Mouse (Mus musculus) embryo, embryonic 9.5 days (tissue): ENCODE measurements around the gene Fbxo6.

Experiments
- DNase-seq: peaks from one replicate; pipeline ENCODE4 v3.0.0-alpha.2; 2017; ENCODE audit errors: extremely low spot score

Fbxo6 gene

DNA sequence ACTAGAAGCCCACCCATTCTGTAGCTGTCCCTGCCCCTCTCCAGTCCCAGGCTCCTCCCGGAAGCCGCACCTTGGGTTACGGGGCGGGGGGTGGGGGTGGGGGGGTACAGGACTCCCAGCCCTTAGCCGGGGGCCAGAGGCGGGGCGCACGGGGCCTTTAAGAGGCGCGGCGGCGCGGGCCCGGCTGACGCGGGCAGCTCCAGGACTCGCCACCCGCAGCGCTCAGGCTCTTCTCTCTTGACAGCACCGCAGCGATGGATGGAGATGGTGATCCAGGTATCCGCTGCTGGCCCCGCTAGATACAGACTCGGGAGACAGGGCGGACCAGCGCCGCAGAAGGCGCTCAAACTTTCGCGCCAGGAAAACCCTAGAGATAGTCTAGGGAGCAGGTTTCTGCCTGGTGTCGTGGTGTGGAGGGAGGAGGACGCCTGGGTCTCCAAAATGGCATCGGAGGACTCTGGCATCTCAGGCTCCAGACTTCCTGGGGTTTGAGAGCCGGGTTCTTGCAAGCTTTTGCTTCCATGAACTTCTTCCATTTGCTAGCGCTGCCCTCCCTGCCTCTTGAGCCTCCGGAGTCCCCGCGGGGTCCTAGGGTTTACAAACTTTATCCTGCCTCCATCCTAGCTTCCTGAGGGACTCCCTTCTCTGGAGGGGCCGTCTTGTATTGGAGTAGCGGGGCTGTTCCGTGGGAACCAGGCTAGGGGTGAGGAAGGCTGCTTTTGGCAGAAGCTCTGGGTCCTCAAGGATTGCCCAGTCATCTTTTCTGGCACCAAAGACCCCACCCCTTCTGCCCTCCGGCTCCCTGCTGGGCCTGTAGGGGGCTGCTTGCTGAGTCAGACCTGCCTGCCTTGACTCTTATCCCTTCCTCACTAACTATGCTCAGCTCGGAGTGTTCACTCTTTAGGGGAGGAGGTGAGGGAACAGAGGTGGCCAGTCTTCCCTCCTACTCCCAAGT lies 8.8 kb upstream of the Fbxo6 start, which contains the start of the genes Fbxo44 and Fbxo2:
Gene Fbxo44, minus strand, starts transcription at position 47 of the 955 bp plus-strand sequence.
Gene Fbxo2, plus strand, starts transcription at position 186 of the 955 bp plus-strand sequence.
- DNase-seq = no peak

DNA sequence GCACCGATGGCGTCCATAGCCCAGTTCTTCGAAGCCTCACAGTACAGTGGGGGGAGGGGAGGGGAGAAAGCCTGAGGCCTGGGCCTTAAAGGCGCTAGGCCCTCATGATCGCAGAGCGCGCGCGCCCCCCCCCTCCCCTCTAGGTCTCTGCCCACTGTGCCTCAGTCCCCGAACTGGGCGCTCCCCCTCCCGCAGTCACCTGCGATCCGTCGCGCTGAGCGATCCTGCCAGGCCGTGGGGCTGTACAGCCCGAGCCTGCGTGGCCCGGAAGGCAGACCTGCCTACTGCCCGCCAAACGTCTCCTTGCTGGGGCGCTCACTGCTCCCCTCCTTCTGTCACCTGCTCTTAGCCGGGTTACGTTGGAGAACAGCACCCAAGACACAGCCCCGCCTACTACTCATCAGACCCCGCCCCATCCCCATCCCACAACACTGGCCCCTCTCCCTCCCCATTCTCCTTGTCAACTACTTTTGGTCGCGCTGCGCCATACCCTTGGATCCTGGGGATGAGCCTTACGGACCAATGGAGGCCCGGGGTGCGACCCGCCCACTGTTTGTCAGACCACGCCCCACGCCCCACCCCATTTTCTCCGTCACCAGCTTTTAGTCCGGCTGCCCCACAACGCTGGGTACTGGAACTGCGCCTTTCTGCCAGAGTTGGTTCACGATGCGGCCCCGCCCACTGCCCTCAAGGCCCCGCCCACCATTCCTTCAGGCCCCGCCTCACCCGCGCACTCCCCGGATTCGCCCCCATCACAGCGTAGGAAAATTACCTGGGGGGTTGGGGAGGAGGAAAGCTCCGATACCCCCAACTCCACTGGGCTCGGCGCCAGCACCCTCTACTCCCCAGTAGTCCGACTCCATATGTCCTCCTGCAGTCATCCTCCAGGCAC lies 7.8 kb upstream of the Fbxo6 start:
- DNase-seq = peak; percentile 97

- no peak for DNase-seq
Observed at GRCm38 (mm10) chr4:148158436-148159348, 6.8 kb upstream of the Fbxo6 start.

- no peak for DNase-seq
Observed at GRCm38 (mm10) chr4:148154982-148155381, 3.0 kb upstream of the Fbxo6 start.

GRCm38 (mm10) chr4:148154006-148154405 lies 2.1 kb upstream of the Fbxo6 start:
- DNase-seq = no peak

DNA sequence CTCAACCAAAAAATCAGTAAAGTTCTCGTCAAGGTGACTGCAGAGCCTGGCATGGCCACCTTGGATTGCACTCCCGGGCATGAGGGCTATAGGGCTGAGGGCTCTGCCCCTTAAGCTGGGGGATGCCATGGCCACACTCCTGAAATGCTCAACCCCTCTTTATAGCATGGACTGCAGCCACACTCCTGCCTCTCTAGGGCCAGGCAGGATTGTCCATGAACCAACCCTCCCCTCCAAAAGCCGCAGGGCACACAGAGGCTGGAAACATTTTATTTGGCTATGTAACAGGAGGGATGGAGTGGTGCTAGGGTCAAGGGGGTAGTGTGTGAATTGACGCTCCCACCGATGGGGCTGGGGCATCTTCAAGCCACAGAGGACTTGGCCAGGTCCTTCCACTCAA lies 607 bp upstream of the Fbxo6 start:
- no peak for DNase-seq

DNA sequence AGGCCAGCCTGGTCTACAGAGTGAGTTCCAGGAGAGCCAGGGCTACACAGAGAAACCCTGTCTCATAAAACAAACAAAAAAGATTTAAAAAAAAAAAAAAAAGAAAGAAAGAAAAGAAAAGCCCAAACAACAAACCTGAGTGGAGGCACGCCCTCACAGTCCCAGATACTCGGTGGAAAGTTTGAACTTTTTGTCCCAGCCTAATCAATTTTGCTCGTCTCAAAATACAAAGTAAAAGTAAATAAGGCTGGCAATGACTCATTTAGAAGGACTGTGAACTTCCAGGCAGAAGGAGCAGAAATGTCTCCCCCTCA lies 1.0 kb downstream of the Fbxo6 start:
- no peak for DNase-seq

- no peak for DNase-seq
Observed at GRCm38 (mm10) chr4:148150242-148150641, 1.7 kb downstream of the Fbxo6 start.

DNA sequence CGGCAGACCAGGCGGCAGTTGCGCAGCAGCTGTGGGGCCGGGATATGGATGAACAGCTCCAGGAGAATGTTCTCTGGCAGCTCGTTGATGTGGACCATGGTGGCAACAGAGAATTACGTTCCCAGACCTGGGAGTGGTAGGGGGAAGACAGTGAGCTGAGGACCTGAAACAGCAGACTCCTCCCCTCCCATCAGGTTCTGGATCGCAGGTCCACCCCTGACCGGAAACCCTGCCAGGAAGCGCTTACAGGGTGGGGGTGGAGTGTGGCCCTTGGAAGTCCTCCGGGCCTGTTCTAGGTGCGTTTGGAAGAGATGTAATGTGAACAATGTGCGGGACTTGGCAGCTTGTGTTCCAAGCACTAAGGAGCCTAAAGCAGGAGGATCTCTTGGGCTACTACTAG lies 2.4 kb downstream of the Fbxo6 start:
- no peak for DNase-seq

- no peak for DNase-seq
Observed at GRCm38 (mm10) chr4:148147714-148148113, 4.2 kb downstream of the Fbxo6 start.

GRCm38 (mm10) chr4:148143721-148144120 lies 8.2 kb downstream of the Fbxo6 start:
- no peak for DNase-seq

GRCm38 (mm10) chr4:148140098-148141011 lies 11.6 kb downstream of the Fbxo6 start:
- peak; percentile 97 for DNase-seq

- no peak for DNase-seq
Observed at GRCm38 (mm10) chr4:148139767-148140097, 12.2 kb downstream of the Fbxo6 start.

DNA sequence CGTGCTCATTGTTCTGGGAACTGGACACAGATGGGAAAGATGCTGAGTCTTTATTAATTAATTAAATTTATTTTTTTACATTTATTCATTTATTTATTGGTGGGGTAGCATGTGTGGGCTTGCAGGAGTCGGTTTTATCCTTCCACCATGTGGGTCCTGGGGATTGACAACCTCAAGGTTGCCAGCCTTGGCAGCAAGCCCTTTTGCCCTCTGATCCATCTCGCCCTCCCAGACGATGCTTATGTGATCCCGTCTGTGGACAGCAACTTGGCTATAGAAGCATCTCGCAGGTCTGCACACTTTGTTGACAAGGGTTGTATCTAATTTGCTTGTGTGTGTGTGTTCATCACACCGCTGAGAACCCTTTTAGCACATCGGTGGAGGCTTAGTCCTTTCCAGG lies 14.4 kb downstream of the Fbxo6 start:
- DNase-seq = no peak

GRCm38 (mm10) chr4:148134988-148135387 lies 17.0 kb downstream of the Fbxo6 start:
- DNase-seq = no peak

DNA sequence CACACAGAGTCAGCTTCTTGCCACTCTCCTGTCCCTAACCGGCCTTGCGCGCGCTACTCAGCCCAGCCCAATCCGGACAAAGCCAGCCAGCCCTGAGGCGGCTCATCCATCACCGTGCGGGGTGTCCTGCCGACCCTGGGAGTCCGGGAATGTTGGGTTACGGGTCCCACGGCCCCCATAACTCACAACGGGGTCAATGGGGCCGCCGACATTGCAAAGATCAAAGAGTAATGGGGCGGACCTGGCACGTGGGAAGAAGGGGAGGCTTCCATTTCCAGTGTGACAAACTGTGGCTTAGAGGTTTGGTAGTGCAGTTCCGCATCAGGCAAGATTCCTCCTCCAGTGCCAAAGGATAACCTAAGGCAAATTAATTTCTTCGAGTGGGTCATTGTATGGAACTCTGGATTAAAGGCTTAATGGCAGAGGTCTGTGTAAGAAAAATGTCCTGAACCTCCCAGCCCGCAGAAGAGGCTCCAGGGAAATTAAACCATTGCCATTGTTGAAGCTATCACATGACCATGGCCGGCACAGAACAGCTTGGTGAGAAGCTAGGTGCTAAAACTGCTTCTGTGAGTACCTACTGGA lies 20.4 kb downstream of the Fbxo6 start:
- peak; percentile 84 for DNase-seq

DNA sequence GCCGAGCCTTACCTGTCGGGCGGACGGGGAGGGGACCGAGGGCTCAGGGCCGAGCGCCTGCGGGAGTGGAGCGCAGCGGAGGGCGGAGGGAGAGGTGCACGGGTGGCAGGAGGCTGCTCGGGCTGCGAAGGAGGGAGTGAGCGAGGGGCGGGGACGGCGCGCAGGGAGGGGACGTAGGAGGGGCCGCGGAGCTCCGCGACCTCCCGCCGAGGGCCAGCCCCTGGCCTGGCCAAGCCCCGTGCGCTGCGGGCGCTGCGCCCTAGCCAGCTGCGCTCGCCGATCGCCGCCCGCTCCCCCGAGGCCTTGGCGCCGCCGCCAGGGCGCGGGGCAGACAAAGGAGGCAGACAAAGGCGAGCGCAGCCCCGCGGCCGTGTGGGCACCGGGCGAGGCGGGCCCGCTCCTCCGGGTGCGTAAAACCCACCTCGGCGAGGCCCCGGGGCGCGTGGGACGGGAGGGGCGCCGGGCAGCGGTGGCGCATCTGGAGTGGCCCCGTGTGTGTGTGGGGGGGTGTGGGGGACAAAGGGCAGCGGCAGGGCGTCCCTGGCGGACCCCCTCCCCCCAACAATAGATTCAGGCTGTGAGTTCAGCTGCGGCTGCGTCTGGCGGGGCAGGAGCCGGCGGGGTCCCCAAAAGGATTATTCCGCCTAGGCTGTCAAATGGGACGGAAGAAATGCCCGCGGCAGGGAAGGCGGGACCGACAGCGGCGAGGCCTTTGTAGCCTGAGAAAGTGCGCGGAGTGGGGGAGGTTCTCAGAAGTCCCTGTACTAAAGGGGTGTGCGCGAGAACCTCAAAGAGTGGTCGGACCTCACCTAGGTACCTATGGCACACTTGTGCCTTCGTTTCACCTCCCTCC lies 21.2 kb downstream of the Fbxo6 start, which contains the start of gene Draxin:
Gene Draxin, minus strand, starts transcription at position 138 of the 853 bp plus-strand sequence.
- DNase-seq = peak; percentile 86

DNA sequence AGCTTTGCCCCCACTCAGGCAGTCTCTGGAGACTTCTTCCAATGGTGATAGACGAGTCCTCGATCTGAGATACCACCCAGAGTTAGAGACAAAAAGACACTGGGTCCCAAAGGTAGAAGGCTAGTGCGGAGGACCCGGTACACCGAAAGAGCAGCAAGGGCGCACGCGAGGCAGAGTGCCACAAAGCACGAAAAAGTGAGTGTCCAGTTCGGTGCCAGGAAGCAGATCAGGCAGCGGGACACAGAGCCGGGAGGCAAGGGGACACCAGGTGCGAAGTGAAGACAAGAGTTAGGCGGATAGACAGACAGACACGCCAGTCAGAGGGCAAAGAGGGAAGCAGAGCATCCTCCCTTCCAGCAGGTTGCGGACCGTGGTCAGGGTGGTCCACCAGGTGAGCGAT lies 21.8 kb downstream of the Fbxo6 start, which contains the start of gene Mad2l2:
Gene Mad2l2, plus strand, starts transcription at position 252 of the 400 bp plus-strand sequence.
- DNase-seq = no peak

- no peak for DNase-seq
Observed at GRCm38 (mm10) chr4:148128672-148129071, 23.3 kb downstream of the Fbxo6 start.
